Mouse (Mus musculus) small intestine, adult 2 months (tissue): ENCODE results near the gene Eddm3b. TPM values are rescaled to one million over a fixed set of nuclear protein-coding genes. Genes with fewer than 3 reads are reported as not detected.
A peak's percentile ranks its signal among the peaks of the same experiment; 100 is the strongest.

Experiments used
- H3K27ac ChIP-seq: fragments of 200-500 bp; 2 replicates; pipeline ENCODE4 v1.5.1; 2012; ENCODE audit warnings: low read depth, low read length, control low read depth, inconsistent platforms; ENCODE audit not compliant: insufficient read depth
- H3K27me3 ChIP-seq: fragments of 200-500 bp; 2 replicates; pipeline ENCODE4 v1.6.1; 2012; ENCODE audit warnings: mild to moderate bottlenecking, moderate library complexity, low read length, inconsistent platforms; ENCODE audit not compliant: control insufficient read depth, insufficient read depth
- H3K36me3 ChIP-seq: fragments of 200-500 bp; 2 replicates; pipeline ENCODE4 v1.6.1; 2012; ENCODE audit warnings: mild to moderate bottlenecking, low read length, control low read depth, inconsistent platforms; ENCODE audit not compliant: control insufficient read depth, insufficient read depth
- H3K4me1 ChIP-seq: fragments of 200-500 bp; 2 replicates; pipeline ENCODE4 v1.6.1; 2012; ENCODE audit warnings: low read length, inconsistent platforms, mixed read lengths; ENCODE audit not compliant: control insufficient read depth, insufficient read depth, insufficient read length
- H3K4me3 ChIP-seq: fragments of 200-500 bp; 2 replicates; pipeline ENCODE4 v1.5.1; 2012; ENCODE audit warnings: low read depth, mild to moderate bottlenecking, control low read depth, inconsistent platforms, low read length, moderate library complexity
- CTCF ChIP-seq: fragments of 200-500 bp; IDR thresholded peaks from 2 replicates; pipeline ENCODE4 v1.5.1; 2012; ENCODE audit warnings: low read depth, mild to moderate bottlenecking, control low read depth, inconsistent platforms, low read length, moderate library complexity, mixed read lengths; ENCODE audit not compliant: insufficient replicate concordance, insufficient read length; ENCODE audit errors: extremely low read depth
- POLR2A ChIP-seq: fragments of 200-500 bp; IDR thresholded peaks from 2 replicates; pipeline ENCODE4 v1.6.1; 2012; ENCODE audit warnings: low read depth, mild to moderate bottlenecking, control low read depth, inconsistent platforms, low read length, moderate library complexity
- WGBS: fragments of 180-500 bp; shearing (Covaris S2); methylation state at CpG from one replicate; pipeline ENCODE4 v1.1.7; 2018; 5-methylcytosine and 5-hydroxymethylcytosine counted together
- polyA plus RNA-seq: library from polyadenylated mRNA; depleted of rRNA; stranded (reverse); fragments of >200 nt; gene quantifications from 2 replicates; pipeline ENCODE4 v1.2.3, GENCODE M21; 2012; rRNA removed

Gene Eddm3b
- not detected in 2 replicates for polyA plus RNA-seq

GRCm38 (mm10) chr14:51113916-51114560 is at the start of gene Eddm3b:
Gene Eddm3b, plus strand, starts transcription at chr14:51114426.
- Histone ChIP-seq H3K27me3 (no peaks in the 10 kb centered on the region), H3K27ac (no peak within 1 kb of the TSS), H3K4me3 (no peak within 1 kb of the TSS), H3K36me3 (no peaks in the 10 kb centered on the region), H3K4me1 (no peaks in the 10 kb centered on the region)
- TF ChIP-seq CTCF (no peak), POLR2A (no peak)
- WGBS = 72% methylated on average over 12 of the region's 12 CpGs

GRCm38 (mm10) chr14:51068956-51069355 is 45.3 kb upstream of the Eddm3b start:
- H3K27me3 ChIP-seq = no peaks in the 10 kb centered on the region
- TF ChIP-seq POLR2A = no peak
- no peak for TF ChIP-seq CTCF
- WGBS = 18% methylated on average over 5 of the region's 5 CpGs
- H3K36me3 ChIP-seq = no peaks in the 10 kb centered on the region
- H3K4me1 ChIP-seq = peaks cover 2% of the 10 kb centered on the region; the same call in 1 of the 2 replicates
- no peak overlapping the region for H3K27ac ChIP-seq
- no peak overlapping the region for H3K4me3 ChIP-seq

GRCm38 (mm10) chr14:51069617-51070016 is 44.6 kb upstream of the Eddm3b start:
- Histone ChIP-seq H3K27ac (no peak overlapping the region), H3K27me3 (no peaks in the 10 kb centered on the region), H3K4me1 (peaks cover 2% of the 10 kb centered on the region; the same call in 1 of the 2 replicates), H3K36me3 (no peaks in the 10 kb centered on the region), H3K4me3 (no peak overlapping the region)
- 87% methylated on average over 2 of the region's 2 CpGs for WGBS
- TF ChIP-seq POLR2A (no peak), CTCF (peak; percentile 36; the same call in 1 of the 2 replicates)

GRCm38 (mm10) chr14:51074335-51074734 is 39.9 kb upstream of the Eddm3b start, which contains the start of gene Olfr750:
Gene Olfr750, minus strand, starts transcription at chr14:51074435.
- H3K4me1 ChIP-seq = no peaks in the 10 kb centered on the region
- H3K4me3 ChIP-seq = no peak within 1 kb of the TSS
- TF ChIP-seq CTCF (no peak), POLR2A (no peak)
- H3K27ac ChIP-seq = no peak within 1 kb of the TSS
- H3K27me3 ChIP-seq = no peaks in the 10 kb centered on the region
- 93% methylated on average over 3 of the region's 3 CpGs for WGBS
- H3K36me3 ChIP-seq = no peaks in the 10 kb centered on the region

GRCm38 (mm10) chr14:51079180-51079579 is 35.0 kb upstream of the Eddm3b start:
- 98% methylated on average over 1 of the region's 1 CpGs for whole genome bisulfite sequencing

GRCm38 (mm10) chr14:51081035-51081434 is 33.2 kb upstream of the Eddm3b start:
- 21% methylated on average over 2 of the region's 2 CpGs for WGBS
- peaks cover 3% of the 10 kb centered on the region; the same call in 1 of the 2 replicates for H3K4me1 ChIP-seq
- H3K27me3 ChIP-seq = no peaks in the 10 kb centered on the region
- H3K27ac ChIP-seq = 0 out of 2 replicates have a peak overlapping the region, but pooled peaks have one; percentile 32
- H3K4me3 ChIP-seq = no peak overlapping the region
- H3K36me3 ChIP-seq = no peaks in the 10 kb centered on the region
- no peak for TF ChIP-seq POLR2A
- TF ChIP-seq CTCF = no peak

More at GRCm38 (mm10) chr14:51079180-51079579, 35.0 kb upstream of the Eddm3b start:
- Histone ChIP-seq H3K27me3 (no peaks in the 10 kb centered on the region), H3K4me3 (no peak overlapping the region), H3K27ac (no peak overlapping the region), H3K4me1 (peaks cover 3% of the 10 kb centered on the region; the same call in 1 of the 2 replicates), H3K36me3 (no peaks in the 10 kb centered on the region)
- TF ChIP-seq CTCF (no peak), POLR2A (no peak)
